Mouse (Mus musculus) liver, embryonic 16.5 days (tissue): ENCODE results near the gene Fbxl13. TPM values are rescaled to one million over a fixed set of nuclear protein-coding genes. Genes with fewer than 3 reads are reported as not detected.

Experiments used
- ATAC-seq: fragments of 200-750 bp; cut with Nextera tagmentation; 2 replicates; pipeline ENCODE4 v1.8.0; 2017; ENCODE audit warnings: low read depth, mild to moderate bottlenecking, moderate number of reproducible peaks, moderate library complexity
- H3K27ac ChIP-seq: fragments of 300-500 bp; sonication (generic); 2 replicates; pipeline ENCODE4 v1.5.1; 2014; ENCODE audit warnings: mild to moderate bottlenecking, low read length
- H3K27me3 ChIP-seq: fragments of 300-500 bp; sonication (generic); 2 replicates; pipeline ENCODE4 v1.6.1; 2014; ENCODE audit warnings: low read depth, low read length, mixed read lengths; ENCODE audit not compliant: control insufficient read depth, insufficient read depth
- H3K36me3 ChIP-seq: fragments of 300-500 bp; sonication (generic); 2 replicates; pipeline ENCODE4 v1.6.1; 2014; ENCODE audit warnings: mild to moderate bottlenecking; ENCODE audit not compliant: control insufficient read depth, insufficient read depth
- H3K4me1 ChIP-seq: fragments of 300-500 bp; sonication (generic); 2 replicates; pipeline ENCODE4 v1.6.1; 2014; ENCODE audit warnings: low read depth, low read length, mixed read lengths; ENCODE audit not compliant: control insufficient read depth
- H3K4me2 ChIP-seq: fragments of 300-500 bp; sonication (generic); 2 replicates; pipeline ENCODE4 v1.6.1; 2014; ENCODE audit warnings: low read depth, low read length, mixed read lengths
- H3K4me3 ChIP-seq: fragments of 300-500 bp; sonication (generic); 2 replicates; pipeline ENCODE4 v1.5.1; 2014; ENCODE audit warnings: low read depth, mild to moderate bottlenecking, low read length
- H3K9ac ChIP-seq: fragments of 300-500 bp; sonication (generic); 2 replicates; pipeline ENCODE4 v1.6.1; 2014; ENCODE audit warnings: low read depth, low read length
- H3K9me3 ChIP-seq: fragments of 300-500 bp; sonication (generic); replicated peaks from 2 replicates; pipeline ENCODE4 v1.6.1; 2016; ENCODE audit warnings: low read length; ENCODE audit not compliant: control insufficient read depth
- WGBS: fragments of 180-500 bp; shearing (Covaris S2); extraction: QIAGEN DNeasy Blood & Tissue Kit; methylation state at CpG from one replicate; pipeline ENCODE4 v1.1.7; 2014; ENCODE audit not compliant: insufficient replicate concordance; 5-methylcytosine and 5-hydroxymethylcytosine counted together
- polyA plus RNA-seq: library from polyadenylated mRNA; unstranded; fragments of >200 nt; fragmentation: Nextera tagmentation; extraction: Ambion mirVana; gene quantifications from 2 replicates; pipeline ENCODE4 v1.2.1, GENCODE M21; 2015

Gene Fbxl13
- polyA plus RNA-seq, 1 experiment from 2014 or later: 0.11 TPM

DNA sequence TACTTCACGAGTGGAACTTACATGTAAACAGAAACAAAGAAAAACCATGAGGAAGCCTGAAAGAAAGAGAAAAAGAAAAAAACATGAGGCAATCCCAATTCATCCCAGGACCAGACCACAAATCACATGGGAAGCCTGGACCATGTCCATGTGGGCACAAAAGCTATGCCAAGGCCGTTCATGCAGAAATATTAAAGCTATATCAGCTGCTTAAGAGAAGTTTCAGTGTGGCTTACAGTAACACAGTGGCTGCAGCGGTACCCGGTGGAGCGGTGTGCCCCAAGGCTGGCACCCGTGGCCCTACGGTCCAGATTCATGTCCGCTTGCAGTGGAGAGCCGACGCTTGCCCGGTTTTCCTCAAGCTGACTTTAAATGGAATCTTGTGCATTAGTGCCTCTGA lies 17.6 kb upstream of the Fbxl13 start:
- H3K4me1 ChIP-seq: no peaks in the 10 kb centered on the region
- H3K4me3 ChIP-seq: no peak overlapping the region
- 86% methylated on average over 11 of the region's 11 CpGs for WGBS
- no peak for ATAC-seq
- H3K36me3 ChIP-seq: peaks cover 3% of the 10 kb centered on the region
- H3K27ac ChIP-seq: no peak overlapping the region
- no peaks in the 10 kb centered on the region for H3K9me3 ChIP-seq
- no peak overlapping the region for H3K9ac ChIP-seq
- no peak overlapping the region for H3K4me2 ChIP-seq
- H3K27me3 ChIP-seq: no peaks in the 10 kb centered on the region

DNA sequence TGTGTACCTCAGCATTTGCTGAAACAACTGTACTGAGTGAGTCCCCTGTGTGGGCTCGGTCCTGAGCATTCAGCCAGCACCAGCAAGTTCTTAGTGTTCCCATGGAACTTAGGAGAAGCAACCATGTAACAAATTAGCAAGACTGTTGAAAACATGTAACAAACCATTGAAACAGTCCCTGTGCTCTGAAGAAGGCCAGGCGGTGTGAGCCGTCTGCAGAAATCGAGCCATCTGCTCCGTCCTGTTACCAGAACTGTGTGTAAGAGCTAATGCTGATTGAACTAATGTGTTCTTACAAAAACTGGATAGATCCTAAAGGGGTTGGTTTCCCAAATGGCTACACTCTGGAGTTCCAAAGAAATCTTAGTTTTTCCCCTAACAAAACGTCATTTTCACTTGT lies 15.4 kb upstream of the Fbxl13 start:
- WGBS: 82% methylated on average over 6 of the region's 6 CpGs
- H3K4me2 ChIP-seq: no peak overlapping the region
- H3K9ac ChIP-seq: no peak overlapping the region
- no peaks in the 10 kb centered on the region for H3K27me3 ChIP-seq
- peaks cover 3% of the 10 kb centered on the region for H3K36me3 ChIP-seq
- H3K9me3 ChIP-seq: no peaks in the 10 kb centered on the region
- no peak overlapping the region for H3K4me3 ChIP-seq
- H3K4me1 ChIP-seq: no peaks in the 10 kb centered on the region
- H3K27ac ChIP-seq: no peak overlapping the region
- no peak for ATAC-seq

DNA sequence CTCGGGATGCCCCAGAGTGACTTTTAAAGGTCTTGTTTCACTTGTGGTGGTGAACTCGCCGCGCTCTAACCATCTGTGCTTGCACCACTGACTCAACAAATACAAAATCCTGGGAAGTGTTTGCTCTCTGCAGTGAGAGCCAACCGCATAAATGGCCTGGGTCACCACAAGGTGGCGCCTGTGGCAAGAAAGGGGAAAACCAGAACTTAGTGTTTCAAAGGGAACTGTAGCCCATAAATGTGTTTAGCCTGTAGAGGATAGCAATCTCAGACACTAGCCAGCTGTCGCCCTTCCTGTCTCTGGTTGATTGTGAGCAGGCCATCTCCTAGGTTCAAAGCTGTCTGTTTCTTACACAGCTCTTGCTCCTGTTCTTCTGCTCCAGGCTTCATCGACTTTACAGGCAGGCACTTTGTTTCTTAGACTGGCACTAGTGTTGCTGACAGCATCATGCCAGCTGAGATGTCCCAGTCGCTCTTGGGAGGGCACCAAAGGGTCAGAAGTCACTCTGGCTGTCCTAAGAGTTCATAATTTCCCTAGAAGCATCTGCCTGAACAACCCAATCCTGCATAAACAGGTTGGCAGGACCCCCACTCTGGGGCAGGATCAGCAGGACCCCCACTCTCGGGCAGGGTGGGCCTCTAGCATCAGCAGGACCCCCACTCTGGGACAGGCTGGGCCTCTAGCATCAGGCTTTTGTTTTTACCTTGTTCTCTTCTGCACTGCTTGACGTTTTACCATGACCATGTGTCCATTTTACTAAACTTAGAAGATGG lies 13.4 kb upstream of the Fbxl13 start:
- peak; percentile 35; the same call in 1 of the 2 replicates for ATAC-seq
- H3K27ac ChIP-seq: no peak overlapping the region

DNA sequence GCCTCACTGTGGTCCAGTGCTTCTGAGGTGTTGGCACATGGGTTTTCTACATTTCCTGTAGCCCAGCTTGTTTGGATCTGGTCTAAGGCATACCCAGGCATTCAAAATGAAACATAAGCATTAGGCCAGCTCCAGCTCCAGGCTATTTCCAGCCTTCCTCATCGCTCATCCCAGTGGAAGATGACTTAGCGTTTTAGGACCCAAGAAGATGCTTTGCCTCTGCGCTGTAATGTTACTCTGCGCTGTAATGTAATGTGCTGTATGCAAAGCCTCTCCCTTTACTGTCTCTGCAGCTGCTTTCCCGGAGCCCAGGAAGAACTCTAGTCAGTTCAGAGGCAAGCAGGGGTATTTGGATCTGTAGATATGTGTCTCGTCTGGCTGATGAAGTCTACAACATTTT lies 12.6 kb upstream of the Fbxl13 start:
- H3K4me2 ChIP-seq: no peak overlapping the region
- no peak overlapping the region for H3K9ac ChIP-seq
- no peak overlapping the region for H3K27ac ChIP-seq
- no peaks in the 10 kb centered on the region for H3K9me3 ChIP-seq
- no peaks in the 10 kb centered on the region for H3K27me3 ChIP-seq
- ATAC-seq: no peak
- WGBS: 81% methylated on average over 6 of the region's 6 CpGs
- H3K4me3 ChIP-seq: no peak overlapping the region
- peaks cover 3% of the 10 kb centered on the region for H3K36me3 ChIP-seq
- H3K4me1 ChIP-seq: no peaks in the 10 kb centered on the region

More for the DNA sequence above, 13.4 kb upstream of the Fbxl13 start:
- 43% methylated on average over 11 of the region's 11 CpGs for WGBS
- Histone ChIP-seq H3K9me3 (no peaks in the 10 kb centered on the region), H3K4me3 (no peak overlapping the region), H3K4me1 (no peaks in the 10 kb centered on the region), H3K36me3 (peaks cover 3% of the 10 kb centered on the region), H3K9ac (no peak overlapping the region), H3K4me2 (no peak overlapping the region), H3K27me3 (no peaks in the 10 kb centered on the region)

DNA sequence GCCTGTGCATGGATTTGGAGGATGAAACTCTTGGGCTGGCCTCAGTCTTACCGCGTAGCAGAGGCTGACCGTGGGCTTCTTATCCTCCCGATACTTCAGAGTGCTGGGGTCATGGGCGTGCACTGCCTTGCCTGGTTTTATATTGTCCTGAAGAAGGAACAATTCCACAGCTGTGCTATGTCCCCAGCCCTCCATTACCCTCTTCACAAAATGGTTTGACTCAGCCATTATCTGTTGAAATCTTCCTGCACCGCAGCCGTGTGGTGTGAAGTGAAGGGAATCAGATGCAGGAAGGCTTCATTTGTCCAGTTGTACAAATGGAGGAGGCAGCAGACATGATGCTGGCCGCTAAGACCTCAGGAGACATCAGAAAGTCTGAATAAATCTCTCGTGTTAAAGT lies 11.5 kb upstream of the Fbxl13 start:
- Histone ChIP-seq H3K4me2 (no peak overlapping the region), H3K4me3 (no peak overlapping the region), H3K9me3 (no peaks in the 10 kb centered on the region), H3K9ac (no peak overlapping the region), H3K4me1 (no peaks in the 10 kb centered on the region), H3K36me3 (peaks cover 8% of the 10 kb centered on the region), H3K27ac (no peak overlapping the region), H3K27me3 (no peaks in the 10 kb centered on the region)
- WGBS: 79% methylated on average over 9 of the region's 9 CpGs
- no peak for ATAC-seq

DNA sequence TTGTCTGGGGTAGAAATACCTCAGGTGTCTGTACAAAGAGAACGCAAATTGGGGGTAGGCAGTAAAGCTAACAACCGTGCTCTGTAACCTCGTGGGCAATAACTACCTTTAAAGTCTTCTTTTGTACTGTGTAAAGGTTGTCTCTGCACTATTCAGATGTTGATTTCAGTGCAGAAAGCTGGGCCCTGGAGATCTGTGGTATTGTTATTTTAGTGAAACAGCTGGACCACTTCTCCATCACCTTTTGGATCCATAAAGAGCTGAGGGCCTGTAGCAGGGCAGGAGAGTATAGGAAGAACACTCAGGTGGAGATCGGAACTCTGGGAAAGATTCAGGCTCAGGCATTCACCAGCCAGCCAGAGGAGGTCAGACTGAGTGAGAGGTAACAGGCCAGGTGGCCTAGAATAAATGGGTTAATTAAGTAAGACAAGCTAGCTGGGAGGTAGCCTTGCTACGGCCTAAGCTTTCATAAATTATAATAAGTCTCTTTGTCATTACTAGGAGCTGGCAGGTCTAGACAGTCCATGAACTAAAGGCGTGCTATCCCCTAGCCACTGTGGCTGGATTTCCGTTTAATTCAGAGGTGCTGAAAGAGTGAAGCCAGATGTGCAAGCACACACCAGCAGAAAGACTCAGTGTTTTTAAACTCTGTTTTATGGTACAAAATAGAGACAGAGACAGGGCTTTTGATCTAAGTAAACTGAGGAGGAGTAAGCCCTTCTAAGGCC lies 6.6 kb upstream of the Fbxl13 start:
- Histone ChIP-seq H3K36me3 (peaks cover 6% of the 10 kb centered on the region; the same call in 1 of the 2 replicates), H3K4me3 (no peak overlapping the region), H3K4me2 (no peak overlapping the region), H3K9me3 (no peaks in the 10 kb centered on the region), H3K9ac (no peak overlapping the region), H3K27ac (no peak overlapping the region), H3K27me3 (no peaks in the 10 kb centered on the region), H3K4me1 (no peaks in the 10 kb centered on the region)
- 74% methylated on average over 7 of the region's 7 CpGs for WGBS
- ATAC-seq: no peak

DNA sequence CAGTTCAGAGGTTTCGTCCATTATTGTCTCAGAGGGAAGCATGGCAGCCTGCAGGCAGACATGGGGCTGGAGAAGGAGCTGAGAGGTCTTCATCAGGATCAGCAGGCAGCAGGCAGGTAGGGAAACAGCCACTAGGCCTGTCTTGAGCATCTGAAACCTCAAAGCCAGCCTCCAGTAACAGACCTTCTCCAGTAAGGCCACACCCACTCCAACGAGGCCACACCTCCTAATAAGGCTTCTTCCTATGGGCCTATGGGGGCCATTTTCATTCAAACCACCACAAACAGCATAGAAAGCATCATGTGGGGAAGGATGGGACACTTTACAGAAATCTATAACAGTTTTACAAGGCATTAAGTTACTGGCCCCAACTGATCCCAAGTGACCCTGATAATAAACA lies 5.3 kb upstream of the Fbxl13 start:
- no peaks in the 10 kb centered on the region for H3K27me3 ChIP-seq
- H3K9ac ChIP-seq: no peak overlapping the region
- H3K4me3 ChIP-seq: no peak overlapping the region
- WGBS: 62% methylated on average over 2 of the region's 2 CpGs
- no peak overlapping the region for H3K27ac ChIP-seq
- no peaks in the 10 kb centered on the region for H3K9me3 ChIP-seq
- peaks cover 7% of the 10 kb centered on the region for H3K4me1 ChIP-seq
- no peak overlapping the region for H3K4me2 ChIP-seq
- ATAC-seq: no peak
- peaks cover 6% of the 10 kb centered on the region; the same call in 1 of the 2 replicates for H3K36me3 ChIP-seq

DNA sequence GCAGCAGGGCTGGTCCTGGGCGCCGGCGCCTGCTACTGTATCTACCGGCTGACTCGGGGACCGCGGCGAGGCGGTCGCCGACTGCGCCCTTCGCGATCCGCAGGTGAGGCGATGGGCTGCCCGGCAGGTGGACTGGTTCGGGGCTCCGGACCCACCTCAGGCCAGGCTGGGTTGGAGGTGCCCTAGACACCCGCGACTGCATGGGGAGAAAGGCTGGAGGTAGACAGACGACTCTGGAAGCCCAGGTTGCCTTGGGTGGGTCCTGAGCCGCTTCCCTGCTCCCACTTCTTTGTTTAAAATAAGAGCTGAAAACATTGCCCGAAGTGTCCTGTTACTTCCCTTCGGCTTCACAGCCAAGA lies 678 bp upstream of the Fbxl13 start:
- peak overlapping the region; percentile 77 for H3K4me3 ChIP-seq
- under 1% methylated on average over 25 of the region's 25 CpGs for WGBS
- H3K27ac ChIP-seq: peak overlapping the region; percentile 76
- H3K36me3 ChIP-seq: no peaks in the 10 kb centered on the region; the same call in 1 of the 2 replicates
- peaks cover 2% of the 10 kb centered on the region for H3K27me3 ChIP-seq
- peak overlapping the region; percentile 80 for H3K4me2 ChIP-seq
- no peak for ATAC-seq
- H3K4me1 ChIP-seq: peaks cover 13% of the 10 kb centered on the region
- no peaks in the 10 kb centered on the region for H3K9me3 ChIP-seq
- peak overlapping the region; percentile 79 for H3K9ac ChIP-seq

DNA sequence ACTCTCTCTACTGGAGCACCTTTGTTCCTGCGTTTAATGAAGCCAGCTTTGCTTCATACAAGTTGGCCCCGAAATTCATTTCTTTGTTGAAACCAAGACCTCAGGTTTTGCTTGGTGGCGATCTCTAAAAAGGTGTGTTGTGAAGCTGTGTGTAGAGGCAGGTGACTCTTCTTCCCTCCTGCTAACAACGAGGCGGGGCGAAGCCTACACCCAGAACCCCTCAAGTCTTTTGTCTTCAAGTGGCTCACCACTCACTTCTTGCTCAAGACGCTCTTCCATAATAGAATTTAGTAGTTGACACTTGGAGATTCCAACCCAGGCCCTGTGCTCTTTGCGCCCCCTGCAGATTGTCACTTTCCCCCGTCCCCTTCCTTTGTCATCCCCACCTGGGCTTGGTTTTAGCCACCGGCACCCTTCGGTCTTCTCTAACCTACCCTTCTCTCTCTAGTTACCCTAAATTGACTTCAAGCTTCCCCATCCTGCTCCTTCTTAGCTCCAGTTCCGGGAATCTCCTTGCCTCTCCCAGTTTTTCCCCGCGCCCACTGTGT lies 469 bp downstream of the Fbxl13 start:
- Histone ChIP-seq H3K27me3 (peaks cover 2% of the 10 kb centered on the region), H3K27ac (no peak overlapping the region), H3K9me3 (no peaks in the 10 kb centered on the region), H3K4me2 (peak overlapping the region; percentile 80), H3K9ac (no peak overlapping the region), H3K4me1 (peaks cover 13% of the 10 kb centered on the region), H3K4me3 (peak overlapping the region; percentile 48), H3K36me3 (no peaks in the 10 kb centered on the region; the same call in 1 of the 2 replicates)
- 14% methylated on average over 14 of the region's 14 CpGs for WGBS
- no peak for ATAC-seq
